Mouse (Mus musculus): Measurements from ENCODE around the gene Nploc4. TPM values are rescaled to one million over a fixed set of nuclear protein-coding genes. Genes with fewer than 3 reads are reported as not detected.
"Not testable (repeated sequence)": the region's sequence is repeated elsewhere in the genome, so short reads cannot be mapped to it uniquely, and the experiment has no call there.

Nploc4 gene
- polyA plus RNA-seq, 1 experiment from 2014 or later = 56.8 TPM

- WGBS = 80% methylated on average over 11 of the region's 13 CpGs
- Histone ChIP-seq H3K4me3 (peak overlapping the region; percentile 52), H3K36me3 (peaks cover 23% of the 10 kb centered on the region), H3K4me1 (peaks cover 32% of the 10 kb centered on the region)
- not testable (repeated sequence) for H3K9me3 ChIP-seq (replicated peaks); H3K27me3 ChIP-seq (ENCODE audit: low read depth, poor library complexity, severe bottlenecking); H3K27ac ChIP-seq
- DNase-seq (ENCODE audit: low spot score) = peak; percentile 39
Observed at GRCm38 (mm10) chr11:120346383-120347034, 91.0 kb downstream of the Nploc4 start.

GRCm38 (mm10) chr11:120345067-120345681 lies 92.3 kb downstream of the Nploc4 start:
- Histone ChIP-seq H3K4me3 (peak overlapping the region; percentile 32), H3K36me3 (peaks cover 23% of the 10 kb centered on the region), H3K27me3 (ENCODE audit: low read depth, poor library complexity, severe bottlenecking) (no peaks in the 10 kb centered on the region), H3K4me1 (peaks cover 19% of the 10 kb centered on the region), H3K27ac (no peak overlapping the region), H3K9me3 (replicated peaks) (no peaks in the 10 kb centered on the region)
- WGBS = 20% methylated on average over 1 of the region's 1 CpGs
- peak; percentile 63 for DNase-seq (ENCODE audit: low spot score)

GRCm38 (mm10) chr11:120344310-120344920 lies 93.1 kb downstream of the Nploc4 start:
- H3K4me1 ChIP-seq = peaks cover 11% of the 10 kb centered on the region
- H3K4me3 ChIP-seq = 0 out of 2 replicates have a peak overlapping the region, but pooled peaks have one; percentile 1
- no peaks in the 10 kb centered on the region for H3K9me3 ChIP-seq (replicated peaks)
- H3K27ac ChIP-seq = no peak overlapping the region
- DNase-seq (ENCODE audit: low spot score) = peak; percentile 43
- peaks cover 23% of the 10 kb centered on the region for H3K36me3 ChIP-seq
- WGBS = 63% methylated on average over 5 of the region's 5 CpGs
- H3K27me3 ChIP-seq (ENCODE audit: low read depth, poor library complexity, severe bottlenecking) = no peaks in the 10 kb centered on the region

DNA sequence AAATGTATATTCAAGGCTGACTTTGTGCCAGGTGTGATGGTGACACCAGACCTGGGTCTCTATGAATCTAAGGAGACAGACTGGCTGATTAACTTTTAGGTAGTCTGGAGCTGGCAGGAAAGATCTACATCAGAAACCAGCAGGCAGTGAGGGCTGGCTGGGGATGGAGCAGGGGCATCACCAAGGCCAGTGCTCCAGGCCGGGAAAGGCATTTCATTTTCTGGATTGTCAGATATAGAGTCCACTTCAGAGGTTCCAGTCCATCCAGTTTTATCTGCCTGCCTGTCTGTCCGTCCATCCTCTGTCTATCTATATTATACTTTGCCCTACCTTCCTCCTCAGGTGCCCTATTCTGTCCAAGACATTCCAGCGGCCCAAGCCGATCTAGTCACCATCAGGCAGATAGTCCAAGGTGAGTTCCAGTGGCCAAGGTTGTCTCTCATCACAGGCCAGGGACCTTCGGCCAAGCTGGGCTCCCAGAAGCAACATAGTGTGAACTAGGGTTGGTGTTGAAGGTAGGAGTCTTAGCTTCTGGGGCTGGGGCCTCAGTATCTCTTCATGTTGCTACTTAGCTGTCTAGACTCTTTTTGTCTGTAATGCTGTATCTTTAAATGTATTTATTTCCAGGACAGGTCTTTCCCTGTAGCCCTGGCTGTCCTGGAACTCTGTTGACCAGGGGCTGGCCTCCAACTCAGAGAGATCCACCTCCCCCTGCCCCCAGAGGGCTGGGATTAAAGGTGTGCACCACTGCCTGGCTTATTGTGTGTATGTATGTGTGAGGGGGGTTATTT lies 93.8 kb downstream of the Nploc4 start:
- H3K4me3 ChIP-seq = no peak overlapping the region
- no peaks in the 10 kb centered on the region for H3K9me3 ChIP-seq (replicated peaks)
- peak; percentile 59 for DNase-seq (ENCODE audit: low spot score)
- no peaks in the 10 kb centered on the region for H3K27me3 ChIP-seq (ENCODE audit: low read depth, poor library complexity, severe bottlenecking)
- peaks cover 23% of the 10 kb centered on the region for H3K36me3 ChIP-seq
- 80% methylated on average over 5 of the region's 5 CpGs for WGBS
- peaks cover 6% of the 10 kb centered on the region; the same call in 1 of the 2 replicates for H3K4me1 ChIP-seq
- no peak overlapping the region for H3K27ac ChIP-seq

DNA sequence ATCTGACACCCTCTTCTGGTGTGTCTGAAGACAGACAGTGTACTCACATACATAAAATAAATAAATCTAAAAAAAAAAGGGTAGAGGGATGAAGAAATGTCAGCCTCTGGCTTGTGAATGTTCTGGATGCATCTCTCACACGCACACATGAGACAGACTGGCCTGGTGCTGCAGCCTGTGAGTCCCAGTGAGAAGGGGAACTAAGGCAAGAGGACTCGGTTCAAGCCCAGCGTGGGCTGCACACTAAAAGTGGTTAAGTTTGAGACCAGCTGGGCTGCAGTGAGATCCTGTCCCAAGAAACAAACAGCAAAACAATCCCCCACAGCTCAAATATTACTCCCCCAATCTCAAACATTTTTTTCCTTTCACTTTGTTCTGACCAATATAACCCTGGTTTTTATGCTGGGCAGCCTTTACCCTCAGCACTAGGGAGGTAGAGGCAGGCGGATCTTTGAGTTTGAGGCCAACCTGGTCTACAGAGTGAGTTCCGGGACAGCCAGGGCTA lies 94.8 kb downstream of the Nploc4 start:
- Histone ChIP-seq H3K36me3 (peaks cover 19% of the 10 kb centered on the region), H3K9me3 (replicated peaks) (no peaks in the 10 kb centered on the region), H3K27me3 (ENCODE audit: low read depth, poor library complexity, severe bottlenecking) (no peaks in the 10 kb centered on the region), H3K4me1 (peaks cover 6% of the 10 kb centered on the region; the same call in 1 of the 2 replicates), H3K27ac (no peak overlapping the region), H3K4me3 (no peak overlapping the region)
- WGBS = 91% methylated on average over 5 of the region's 5 CpGs
- DNase-seq (ENCODE audit: low spot score) = peak; percentile 33

DNA sequence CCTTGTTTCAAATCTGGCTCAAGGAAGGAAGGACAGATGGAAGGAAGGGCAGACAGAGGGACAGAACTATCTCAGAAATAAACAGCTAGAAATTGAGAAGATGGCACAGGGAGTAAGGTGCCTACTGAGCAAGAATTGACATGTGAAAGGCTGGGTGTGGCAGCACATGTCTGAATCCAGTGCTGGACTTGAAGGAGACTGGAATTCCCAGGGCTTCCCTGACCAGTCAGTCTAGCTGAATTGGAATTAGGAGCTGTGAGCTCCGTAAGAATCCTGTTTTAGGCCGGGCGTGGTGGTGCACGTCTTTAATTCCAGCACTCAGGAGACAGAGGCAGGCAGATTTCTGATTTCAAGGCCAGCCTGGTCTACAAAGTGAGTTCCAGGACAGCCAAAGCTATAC lies 95.8 kb downstream of the Nploc4 start:
- peaks cover 12% of the 10 kb centered on the region for H3K36me3 ChIP-seq
- H3K9me3 ChIP-seq (replicated peaks) = no peaks in the 10 kb centered on the region
- peaks cover 6% of the 10 kb centered on the region; the same call in 1 of the 2 replicates for H3K4me1 ChIP-seq
- no peaks in the 10 kb centered on the region for H3K27me3 ChIP-seq (ENCODE audit: low read depth, poor library complexity, severe bottlenecking)
- no peak for DNase-seq (ENCODE audit: low spot score)
- WGBS = 95% methylated on average over 4 of the region's 4 CpGs
- no peak overlapping the region; the same call in 1 of the 2 replicates for H3K4me3 ChIP-seq
- H3K27ac ChIP-seq = no peak overlapping the region

GRCm38 (mm10) chr11:120339978-120340513 lies 97.5 kb downstream of the Nploc4 start:
- Histone ChIP-seq H3K9me3 (replicated peaks) (no peaks in the 10 kb centered on the region), H3K4me3 (no peak overlapping the region), H3K27ac (no peak overlapping the region), H3K36me3 (peaks cover 2% of the 10 kb centered on the region), H3K27me3 (ENCODE audit: low read depth, poor library complexity, severe bottlenecking) (no peaks in the 10 kb centered on the region), H3K4me1 (0 out of 2 replicates have a peak, but pooled peaks cover 2% of the 10 kb centered on the region)
- WGBS = 89% methylated on average over 10 of the region's 10 CpGs
- peak; percentile 31 for DNase-seq (ENCODE audit: low spot score)

GRCm38 (mm10) chr11:120338786-120339185 lies 98.7 kb downstream of the Nploc4 start:
- Histone ChIP-seq H3K36me3 (no peaks in the 10 kb centered on the region), H3K9me3 (replicated peaks) (no peaks in the 10 kb centered on the region), H3K4me3 (no peak overlapping the region), H3K27me3 (ENCODE audit: low read depth, poor library complexity, severe bottlenecking) (no peaks in the 10 kb centered on the region), H3K4me1 (0 out of 2 replicates have a peak, but pooled peaks cover 2% of the 10 kb centered on the region), H3K27ac (no peak overlapping the region)
- DNase-seq (ENCODE audit: low spot score) = no peak
- 75% methylated on average over 3 of the region's 3 CpGs for WGBS

GRCm38 (mm10) chr11:120337447-120337846 lies 100.1 kb downstream of the Nploc4 start:
- Histone ChIP-seq H3K9me3 (replicated peaks) (no peaks in the 10 kb centered on the region), H3K4me3 (no peak overlapping the region), H3K27ac (no peak overlapping the region), H3K27me3 (ENCODE audit: low read depth, poor library complexity, severe bottlenecking) (no peaks in the 10 kb centered on the region), H3K4me1 (0 out of 2 replicates have a peak, but pooled peaks cover 2% of the 10 kb centered on the region), H3K36me3 (no peaks in the 10 kb centered on the region)
- DNase-seq (ENCODE audit: low spot score) = peak; percentile 23
- WGBS = 44% methylated on average over 2 of the region's 2 CpGs

GRCm38 (mm10) chr11:120335431-120336021 lies 102.0 kb downstream of the Nploc4 start:
- 86% methylated on average over 6 of the region's 6 CpGs for WGBS
- Histone ChIP-seq H3K27me3 (ENCODE audit: low read depth, poor library complexity, severe bottlenecking) (no peaks in the 10 kb centered on the region), H3K4me1 (0 out of 2 replicates have a peak, but pooled peaks cover 2% of the 10 kb centered on the region), H3K27ac (no peak overlapping the region), H3K4me3 (no peak overlapping the region), H3K9me3 (replicated peaks) (no peaks in the 10 kb centered on the region), H3K36me3 (no peaks in the 10 kb centered on the region)
- peak; percentile 15 for DNase-seq (ENCODE audit: low spot score)
